Mouse (Mus musculus): Measurements from ENCODE around the gene Ccdc158. TPM values are rescaled to one million over a fixed set of nuclear protein-coding genes. Genes with fewer than 3 reads are reported as not detected.

Ccdc158 gene
- polyA plus RNA-seq, 1 experiment, result 0.13 TPM

GRCm38 (mm10) chr5:92712621-92713395, 37.7 kb upstream of the Ccdc158 start:
- WGBS, result 78% methylated on average over 5 of the region's 5 CpGs

DNA sequence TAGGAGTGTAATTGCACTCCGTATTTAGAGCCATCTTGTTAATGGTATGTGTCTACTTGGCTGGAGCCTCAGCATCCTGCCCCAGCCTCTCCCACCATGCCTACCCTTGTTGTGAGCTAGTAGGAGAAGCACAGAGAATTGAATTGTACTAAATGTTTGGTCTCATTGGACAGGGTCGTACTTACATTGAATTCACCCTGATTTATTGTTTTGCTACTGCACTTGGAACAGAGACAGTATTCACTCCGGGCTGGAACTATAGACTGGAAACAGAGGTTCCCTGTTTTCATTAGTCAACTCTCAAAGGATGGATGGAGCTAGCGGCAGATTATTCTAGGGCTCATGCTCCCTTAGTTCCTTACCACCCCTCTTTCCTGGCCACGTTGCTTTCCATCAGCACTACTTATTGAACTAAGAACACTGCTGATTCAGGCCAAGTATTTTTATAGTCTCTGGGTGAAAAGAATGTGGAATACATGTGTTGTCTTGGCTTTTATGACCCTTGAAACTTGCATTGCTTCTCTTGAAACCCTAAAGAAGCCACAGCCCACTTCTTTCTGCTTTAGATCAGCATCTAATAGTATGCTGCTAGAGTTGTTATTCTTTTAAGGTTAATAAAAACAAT, 36.7 kb upstream of the Ccdc158 start:
- Histone ChIP-seq H3K27me3 (ENCODE audit: control insufficient read depth, insufficient read depth, low read length) (no peaks in the 10 kb centered on the region), H3K27ac (ENCODE audit: insufficient read depth, low read length) (no peak overlapping the region), H3K4me1 (ENCODE audit: control insufficient read depth, insufficient read depth, low read length) (no peaks in the 10 kb centered on the region), H3K4me3 (replicated peaks; ENCODE audit: insufficient read depth, low read depth, low read length) (no peak overlapping the region)
- DNase-seq, result no peak
- TF ChIP-seq CTCF (IDR thresholded peaks at IDR 0.05; ENCODE audit: borderline replicate concordance, insufficient read depth, low read depth, low read length), result no peak
- no peak for TF ChIP-seq POLR2A (IDR thresholded peaks at IDR 0.05; ENCODE audit: borderline replicate concordance, insufficient read depth, low read length)
- WGBS, result 84% methylated on average over 5 of the region's 5 CpGs

More at GRCm38 (mm10) chr5:92712621-92713395, 37.7 kb upstream of the Ccdc158 start:
- Histone ChIP-seq H3K27me3 (ENCODE audit: control insufficient read depth, insufficient read depth, low read length) (no peaks in the 10 kb centered on the region), H3K4me1 (ENCODE audit: control insufficient read depth, insufficient read depth, low read length) (no peaks in the 10 kb centered on the region), H3K4me3 (replicated peaks; ENCODE audit: insufficient read depth, low read depth, low read length) (no peak overlapping the region), H3K27ac (ENCODE audit: insufficient read depth, low read length) (no peak overlapping the region)
- TF ChIP-seq CTCF (IDR thresholded peaks at IDR 0.05; ENCODE audit: borderline replicate concordance, insufficient read depth, low read depth, low read length), result no peak
- TF ChIP-seq POLR2A (IDR thresholded peaks at IDR 0.05; ENCODE audit: borderline replicate concordance, insufficient read depth, low read length), result no peak
- DNase-seq, result no peak

- H3K27me3 ChIP-seq (ENCODE audit: control insufficient read depth, insufficient read depth, low read length), result no peaks in the 10 kb centered on the region
- no peak overlapping the region for H3K4me3 ChIP-seq (replicated peaks; ENCODE audit: insufficient read depth, low read depth, low read length)
- no peaks in the 10 kb centered on the region for H3K4me1 ChIP-seq (ENCODE audit: control insufficient read depth, insufficient read depth, low read length)
- no peak for TF ChIP-seq POLR2A (IDR thresholded peaks at IDR 0.05; ENCODE audit: borderline replicate concordance, insufficient read depth, low read length)
- TF ChIP-seq CTCF (IDR thresholded peaks at IDR 0.05; ENCODE audit: borderline replicate concordance, insufficient read depth, low read depth, low read length), result no peak
- WGBS, result 51% methylated on average over 8 of the region's 8 CpGs
- DNase-seq, result no peak
- H3K27ac ChIP-seq (ENCODE audit: insufficient read depth, low read length), result no peak overlapping the region
Measured at GRCm38 (mm10) chr5:92710779-92711178, 35.7 kb upstream of the Ccdc158 start.

DNA sequence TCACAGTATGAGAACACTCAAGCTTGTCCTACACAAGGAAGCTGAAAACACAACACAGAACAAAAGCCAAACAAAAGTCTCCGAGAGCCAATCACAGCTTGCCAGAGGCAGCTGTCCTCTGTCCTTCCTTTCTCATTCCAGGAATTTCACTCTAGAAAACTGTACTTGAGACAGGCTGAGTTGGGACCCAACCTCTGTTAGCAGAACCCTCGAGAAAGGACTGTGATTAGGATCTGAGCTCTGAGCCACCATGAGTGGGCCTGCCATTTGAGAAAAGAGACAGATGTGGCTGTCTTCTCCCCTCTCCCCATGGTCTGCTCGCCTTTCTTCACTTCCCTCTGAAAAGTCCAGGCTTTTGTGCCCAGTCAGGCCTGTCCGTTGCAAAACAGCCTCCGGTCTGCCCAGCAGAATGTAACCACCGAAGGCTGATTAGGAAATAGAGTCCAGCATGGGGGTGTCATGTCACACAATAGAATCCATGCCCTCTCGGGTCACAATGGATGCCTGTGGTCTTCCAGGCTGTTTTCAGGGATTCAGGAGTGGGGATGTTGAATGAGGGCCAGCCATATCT, 32.9 kb upstream of the Ccdc158 start:
- H3K27me3 ChIP-seq (ENCODE audit: control insufficient read depth, insufficient read depth, low read length), result no peaks in the 10 kb centered on the region; the same call in 1 of the 2 replicates
- 27% methylated on average over 7 of the region's 7 CpGs for WGBS
- no peak overlapping the region for H3K27ac ChIP-seq (ENCODE audit: insufficient read depth, low read length)
- no peak overlapping the region for H3K4me3 ChIP-seq (replicated peaks; ENCODE audit: insufficient read depth, low read depth, low read length)
- TF ChIP-seq CTCF (IDR thresholded peaks at IDR 0.05; ENCODE audit: borderline replicate concordance, insufficient read depth, low read depth, low read length) (no peak), POLR2A (IDR thresholded peaks at IDR 0.05; ENCODE audit: borderline replicate concordance, insufficient read depth, low read length) (no peak)
- H3K4me1 ChIP-seq (ENCODE audit: control insufficient read depth, insufficient read depth, low read length), result no peaks in the 10 kb centered on the region
- DNase-seq, result no peak

- Histone ChIP-seq H3K4me1 (ENCODE audit: control insufficient read depth, insufficient read depth, low read length) (no peaks in the 10 kb centered on the region), H3K27me3 (ENCODE audit: control insufficient read depth, insufficient read depth, low read length) (no peaks in the 10 kb centered on the region; the same call in 1 of the 2 replicates), H3K27ac (ENCODE audit: insufficient read depth, low read length) (no peak overlapping the region), H3K4me3 (replicated peaks; ENCODE audit: insufficient read depth, low read depth, low read length) (no peak overlapping the region)
- 39% methylated on average over 8 of the region's 8 CpGs for WGBS
- DNase-seq, result no peak
- no peak for TF ChIP-seq CTCF (IDR thresholded peaks at IDR 0.05; ENCODE audit: borderline replicate concordance, insufficient read depth, low read depth, low read length)
- no peak for TF ChIP-seq POLR2A (IDR thresholded peaks at IDR 0.05; ENCODE audit: borderline replicate concordance, insufficient read depth, low read length)
Measured at GRCm38 (mm10) chr5:92703671-92704070, 28.6 kb upstream of the Ccdc158 start.

DNA sequence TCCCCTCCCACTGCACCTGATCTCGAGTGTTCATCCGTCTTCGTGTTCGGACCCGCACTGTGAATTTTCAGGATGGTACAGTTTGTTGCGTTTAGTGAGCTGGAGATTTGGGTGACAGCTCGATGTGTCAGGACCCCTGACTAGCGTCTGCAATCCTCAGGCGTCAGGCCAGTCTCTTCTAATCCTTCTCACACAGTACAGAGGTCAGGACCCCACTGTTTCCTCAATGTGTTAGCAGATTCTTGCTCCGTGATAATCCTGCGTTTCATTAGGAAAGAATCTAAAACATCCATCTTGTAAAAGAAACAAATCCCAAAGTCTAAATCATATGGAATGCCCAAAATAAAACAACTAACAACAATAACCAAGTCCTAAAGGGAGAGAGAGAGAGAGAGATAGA, 26.7 kb upstream of the Ccdc158 start:
- Histone ChIP-seq H3K27me3 (ENCODE audit: control insufficient read depth, insufficient read depth, low read length) (no peaks in the 10 kb centered on the region; the same call in 1 of the 2 replicates), H3K4me3 (replicated peaks; ENCODE audit: insufficient read depth, low read depth, low read length) (no peak overlapping the region), H3K27ac (ENCODE audit: insufficient read depth, low read length) (no peak overlapping the region), H3K4me1 (ENCODE audit: control insufficient read depth, insufficient read depth, low read length) (no peaks in the 10 kb centered on the region)
- no peak for DNase-seq
- no peak for TF ChIP-seq CTCF (IDR thresholded peaks at IDR 0.05; ENCODE audit: borderline replicate concordance, insufficient read depth, low read depth, low read length)
- TF ChIP-seq POLR2A (IDR thresholded peaks at IDR 0.05; ENCODE audit: borderline replicate concordance, insufficient read depth, low read length), result no peak
- 68% methylated on average over 11 of the region's 11 CpGs for WGBS

DNA sequence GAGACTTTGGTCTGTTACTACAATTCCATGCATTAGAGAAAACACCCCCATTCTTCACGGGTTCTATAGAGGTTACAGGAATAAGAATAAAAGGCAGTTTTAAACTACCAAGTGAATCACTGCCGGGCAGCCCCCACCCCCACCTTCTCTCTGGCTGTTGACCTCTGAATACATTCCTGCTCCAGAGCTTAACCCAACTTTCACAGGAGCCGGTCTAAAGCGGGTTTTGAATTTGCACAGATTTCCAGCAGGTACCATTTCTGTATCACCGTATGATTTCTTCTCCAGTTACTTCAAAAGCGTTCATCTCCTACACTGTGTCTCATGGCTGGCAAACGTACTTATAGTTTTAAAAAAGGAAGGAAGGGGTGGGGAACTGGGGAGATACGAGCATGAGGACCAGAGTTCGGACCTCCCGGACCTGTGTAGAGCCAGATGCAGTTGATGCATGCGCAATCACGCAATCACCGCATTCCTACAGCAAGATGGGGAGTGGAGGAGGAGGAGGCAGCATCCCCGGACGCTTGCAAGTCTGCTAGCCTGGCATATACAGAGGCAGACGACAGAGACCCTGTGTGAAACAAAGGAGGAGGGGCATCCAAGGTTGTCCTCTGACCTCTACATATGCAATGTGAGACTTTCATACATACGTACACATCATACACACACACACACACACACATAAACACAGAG, 23.9 kb upstream of the Ccdc158 start:
- Histone ChIP-seq H3K27me3 (ENCODE audit: control insufficient read depth, insufficient read depth, low read length) (no peaks in the 10 kb centered on the region; the same call in 1 of the 2 replicates), H3K27ac (ENCODE audit: insufficient read depth, low read length) (no peak overlapping the region), H3K4me3 (replicated peaks; ENCODE audit: insufficient read depth, low read depth, low read length) (no peak overlapping the region), H3K4me1 (ENCODE audit: control insufficient read depth, insufficient read depth, low read length) (no peaks in the 10 kb centered on the region)
- no peak for DNase-seq
- no peak for TF ChIP-seq CTCF (IDR thresholded peaks at IDR 0.05; ENCODE audit: borderline replicate concordance, insufficient read depth, low read depth, low read length)
- TF ChIP-seq POLR2A (IDR thresholded peaks at IDR 0.05; ENCODE audit: borderline replicate concordance, insufficient read depth, low read length), result no peak
- WGBS, result 21% methylated on average over 17 of the region's 17 CpGs

Data from cerebellum, adult 2 months (tissue).